In genomic region chr19:11950747-11951146, GRCm38 (mm10) we compare ENCODE assay signal across 32 mouse cellular contexts.
"Had no signal": no experiment of that assay in that cellular context is flagged by ENCODE, and none has a peak within 500 bp of the region (broad histone marks: within the 10 kb centered on the region; RNA-seq: fewer than 3 reads in every experiment).

No protein-coding gene starts in this region.

- H3K36me3 ChIP-seq: midbrain, embryonic 15.5 days had no signal

- H3K9ac ChIP-seq: limb, embryonic 12.5 days; limb, embryonic 13.5 days; limb, embryonic 15.5 days; liver, embryonic 12.5 days; liver, embryonic 13.5 days; liver, embryonic 14.5 days; liver, embryonic 15.5 days; liver, postnatal 0 days; lung, embryonic 14.5 days; lung, embryonic 15.5 days; midbrain, embryonic 12.5 days; midbrain, embryonic 13.5 days; midbrain, embryonic 15.5 days; neural tube, embryonic 12.5 days had no signal

- H3K4me1 ChIP-seq: limb, embryonic 10.5 days; limb, embryonic 15.5 days; liver, embryonic 15.5 days; lung, embryonic 15.5 days; midbrain, embryonic 10.5 days; midbrain, embryonic 12.5 days; midbrain, embryonic 13.5 days; midbrain, embryonic 15.5 days; neural tube, embryonic 12.5 days had no signal

- H3K27ac ChIP-seq: limb, embryonic 10.5 days; limb, embryonic 12.5 days; limb, embryonic 13.5 days; limb, embryonic 15.5 days; liver, embryonic 12.5 days; liver, embryonic 13.5 days; liver, embryonic 14.5 days; liver, embryonic 15.5 days; lung, embryonic 15.5 days; macrophage; midbrain, embryonic 10.5 days; midbrain, embryonic 12.5 days; midbrain, embryonic 13.5 days; midbrain, embryonic 15.5 days; neural tube, embryonic 12.5 days had no signal

- H3K4me2 ChIP-seq: limb, embryonic 12.5 days; limb, embryonic 13.5 days; limb, embryonic 15.5 days; liver, embryonic 11.5 days; liver, embryonic 12.5 days; liver, embryonic 13.5 days; liver, embryonic 15.5 days; lung, embryonic 14.5 days; lung, embryonic 15.5 days; midbrain, embryonic 11.5 days; midbrain, embryonic 12.5 days; midbrain, embryonic 13.5 days; midbrain, embryonic 15.5 days; neural tube, embryonic 12.5 days had no signal

- H3K9me3 ChIP-seq: limb, embryonic 10.5 days; limb, embryonic 12.5 days; limb, embryonic 13.5 days; limb, embryonic 15.5 days; liver, embryonic 12.5 days; liver, embryonic 13.5 days; liver, embryonic 15.5 days; lung, embryonic 15.5 days; megakaryocyte, embryonic 14.5 days; midbrain, embryonic 10.5 days; midbrain, embryonic 12.5 days; midbrain, embryonic 13.5 days; midbrain, embryonic 15.5 days; neural tube, embryonic 12.5 days had no signal

- DNase-seq: left cerebral cortex, postnatal 4 days; liver; liver, embryonic 13.5 days; liver, postnatal 0 days; lung, adult 18-20 months; lung, adult 2 months; lung, embryonic 14.5 days; lung, postnatal 10 days; lung, postnatal 14 days; lung, postnatal 36 days; lung, postnatal 4 days; midbrain, embryonic 14.5 days had no signal

- H3K4me3 ChIP-seq: limb, embryonic 10.5 days; limb, embryonic 12.5 days; limb, embryonic 13.5 days; limb, embryonic 15.5 days; liver, embryonic 12.5 days; liver, embryonic 13.5 days; liver, embryonic 15.5 days; lung, embryonic 15.5 days; megakaryocyte, embryonic 14.5 days; midbrain, embryonic 10.5 days; midbrain, embryonic 12.5 days; midbrain, embryonic 13.5 days; midbrain, embryonic 15.5 days; myocyte; neural tube, embryonic 12.5 days had no signal

- ATAC-seq: liver, embryonic 12.5 days; liver, postnatal 0 days; lung, postnatal 0 days; midbrain, embryonic 13.5 days; midbrain, embryonic 15.5 days; midbrain, embryonic 16.5 days had no signal

- H3K27me3 ChIP-seq: limb, embryonic 12.5 days; limb, embryonic 13.5 days; limb, embryonic 15.5 days; liver, embryonic 12.5 days; liver, embryonic 13.5 days; liver, embryonic 15.5 days; lung, embryonic 15.5 days; megakaryocyte, embryonic 14.5 days; midbrain, embryonic 12.5 days; midbrain, embryonic 13.5 days; midbrain, embryonic 15.5 days; neural tube, embryonic 12.5 days had no signal
